Mouse (Mus musculus): ENCODE data around the gene Akt3.

Akt3 gene

DNA sequence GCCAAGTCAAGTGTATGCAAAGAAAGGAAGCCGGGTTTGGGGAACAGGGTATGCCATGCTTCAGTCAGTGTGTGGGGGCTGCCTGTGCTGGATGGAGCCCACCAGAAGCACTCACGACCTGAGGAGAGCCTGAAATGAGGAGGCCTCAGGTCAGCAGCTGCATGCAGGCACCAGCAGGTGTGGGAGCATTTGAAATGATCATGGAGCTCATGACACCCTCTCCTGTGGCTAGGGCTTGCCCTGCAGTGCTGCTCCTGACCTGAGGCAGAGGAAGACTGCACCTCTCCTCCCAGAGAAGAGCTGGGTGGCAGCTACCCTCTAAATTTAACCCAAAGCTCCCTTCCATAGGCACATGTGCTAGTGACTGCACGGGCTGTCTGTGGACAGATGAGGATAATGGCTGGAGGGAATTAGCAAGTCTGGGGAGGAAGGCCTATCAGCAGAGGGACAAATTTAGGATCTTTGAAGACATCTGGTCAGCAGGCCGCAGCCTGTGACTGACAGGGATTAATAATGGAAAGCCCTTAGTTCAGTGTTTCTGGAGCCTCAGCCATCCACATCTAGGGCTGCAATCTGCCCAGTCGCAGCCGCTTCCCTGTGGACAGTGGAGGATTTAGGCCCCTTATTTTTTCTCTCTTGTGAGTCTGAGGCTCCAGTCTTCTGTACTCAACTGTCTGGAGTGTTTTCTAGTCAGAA lies 247.2 kb downstream of the Akt3 start:
- DNase-seq (ENCODE audit: low spot score in 2 of 2): no peak

DNA sequence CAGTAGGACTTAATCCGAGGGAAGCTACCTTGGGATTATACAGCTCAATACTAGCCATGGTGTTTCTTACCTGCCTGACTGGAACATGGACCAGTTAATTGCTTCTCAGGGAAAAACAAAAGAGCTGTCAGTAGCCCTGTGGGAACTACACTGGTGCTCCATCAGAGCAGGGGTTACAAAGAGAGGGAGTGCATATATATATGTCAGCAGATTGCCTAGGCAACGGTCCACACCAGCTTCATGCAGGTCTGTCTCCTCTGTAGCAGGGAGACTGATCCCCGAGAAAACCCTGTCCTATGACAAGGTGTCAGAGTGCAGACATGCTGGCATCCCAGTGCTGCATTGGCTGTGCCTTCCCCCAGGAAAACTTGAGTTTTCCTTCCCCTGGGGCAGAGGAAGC lies 248.0 kb downstream of the Akt3 start:
- DNase-seq (ENCODE audit: low spot score in 2 of 2): no peak

DNA sequence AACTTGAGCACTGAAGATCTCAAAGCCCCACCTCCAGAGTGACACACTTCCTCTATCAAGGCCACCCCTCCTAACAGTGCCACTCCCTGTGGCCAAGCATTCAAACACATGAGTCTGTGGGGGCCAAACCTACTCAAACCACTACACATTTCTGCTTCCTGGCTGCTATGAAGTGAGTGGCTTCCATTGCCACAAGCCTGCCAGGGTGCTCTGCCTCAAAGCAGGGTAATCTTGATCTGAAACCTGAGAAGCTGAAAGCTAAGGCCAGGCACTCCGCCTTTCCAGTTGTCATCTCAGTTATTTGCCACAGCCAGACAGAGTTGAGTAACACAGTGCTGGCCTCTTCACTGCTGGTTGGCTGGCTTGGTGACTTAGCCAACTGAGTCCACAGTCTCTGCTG lies 249.2 kb downstream of the Akt3 start:
- DNase-seq (ENCODE audit: low spot score in 2 of 2): no peak

DNA sequence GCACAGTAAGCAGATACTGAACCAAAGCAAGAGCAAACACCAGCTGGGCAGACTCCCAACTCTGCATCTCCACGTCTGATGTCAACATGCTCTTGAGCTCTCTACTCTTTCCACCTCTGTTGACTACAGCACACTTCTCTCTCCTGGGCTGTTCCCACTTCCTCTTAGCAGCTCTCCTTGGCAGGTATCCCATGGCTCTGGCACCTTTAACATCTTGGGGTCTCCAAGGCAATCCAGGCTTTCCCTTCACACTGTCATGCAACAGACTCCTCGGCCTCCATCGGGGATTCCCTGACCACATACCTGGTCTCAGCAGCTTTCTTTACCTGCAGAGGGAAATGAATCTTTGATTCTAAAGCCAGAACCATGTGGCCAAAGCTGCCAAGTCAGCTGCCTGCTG lies 250.6 kb downstream of the Akt3 start:
- no peak for DNase-seq (ENCODE audit: low spot score in 2 of 2)

DNA sequence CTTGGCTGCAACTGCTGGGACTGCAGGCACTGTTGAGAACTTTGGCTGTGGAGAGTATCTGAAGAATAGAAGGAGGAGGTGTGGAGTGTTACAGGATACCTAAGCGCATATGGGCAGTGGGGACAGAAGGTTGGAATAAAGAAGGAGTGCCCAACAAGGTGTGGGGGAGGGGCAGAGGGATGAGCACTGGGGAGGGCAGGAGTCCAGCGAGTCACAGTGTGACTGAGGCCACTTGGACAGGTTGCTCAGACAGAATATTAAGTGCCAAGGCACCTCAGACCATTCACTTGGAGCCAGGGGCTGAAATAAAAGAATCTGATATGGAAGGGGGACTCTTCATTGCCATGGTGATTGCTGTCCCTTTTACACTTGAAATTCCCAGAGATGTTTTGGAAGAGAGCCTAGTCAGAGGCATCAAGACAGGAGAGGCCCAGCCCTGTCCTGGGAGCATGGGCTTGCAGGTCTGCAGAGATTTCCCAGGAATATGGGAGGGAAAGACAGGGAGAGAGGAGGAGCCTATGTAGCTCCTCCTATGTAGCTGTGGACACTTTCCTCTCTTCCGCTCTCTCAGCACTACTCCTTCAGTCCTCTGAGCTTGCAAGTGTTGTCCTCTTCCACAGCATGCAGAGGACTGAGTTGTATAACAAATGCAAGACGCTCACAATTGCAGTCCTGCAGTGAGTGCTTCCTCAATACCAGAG lies 253.8 kb downstream of the Akt3 start:
- no peak for DNase-seq (ENCODE audit: low spot score in 2 of 2)

DNA sequence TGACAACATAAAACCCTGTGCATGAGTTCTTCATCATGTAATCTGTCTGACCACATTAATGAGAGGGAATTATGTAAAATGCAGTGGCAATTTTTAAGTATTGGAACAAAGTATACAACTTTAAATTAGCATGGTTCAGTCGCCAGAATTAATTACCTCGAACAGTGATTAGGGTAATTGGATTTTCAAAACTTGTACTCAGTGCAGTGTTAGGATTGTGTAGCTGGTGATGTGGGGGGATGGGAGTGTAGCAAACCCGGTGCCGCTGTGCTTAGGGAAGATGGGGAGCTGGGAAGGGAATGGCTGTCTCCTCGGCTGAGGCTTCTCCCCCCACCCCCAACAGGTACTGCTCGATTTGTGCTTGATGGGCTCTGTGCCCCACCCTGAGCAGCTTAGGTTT lies 255.1 kb downstream of the Akt3 start:
- DNase-seq (ENCODE audit: low spot score in 2 of 2): no peak

GRCm38 (mm10) chr1:176999011-176999410 lies 259.0 kb downstream of the Akt3 start:
- peak; percentile 75 for DNase-seq (ENCODE audit: low spot score in 2 of 2)

GRCm38 (mm10) chr1:176997711-176998689 lies 260.0 kb downstream of the Akt3 start:
- no peak for DNase-seq (ENCODE audit: low spot score in 2 of 2)

GRCm38 (mm10) chr1:176997254-176997653 lies 260.7 kb downstream of the Akt3 start:
- no peak for DNase-seq (ENCODE audit: low spot score in 2 of 2)

DNA sequence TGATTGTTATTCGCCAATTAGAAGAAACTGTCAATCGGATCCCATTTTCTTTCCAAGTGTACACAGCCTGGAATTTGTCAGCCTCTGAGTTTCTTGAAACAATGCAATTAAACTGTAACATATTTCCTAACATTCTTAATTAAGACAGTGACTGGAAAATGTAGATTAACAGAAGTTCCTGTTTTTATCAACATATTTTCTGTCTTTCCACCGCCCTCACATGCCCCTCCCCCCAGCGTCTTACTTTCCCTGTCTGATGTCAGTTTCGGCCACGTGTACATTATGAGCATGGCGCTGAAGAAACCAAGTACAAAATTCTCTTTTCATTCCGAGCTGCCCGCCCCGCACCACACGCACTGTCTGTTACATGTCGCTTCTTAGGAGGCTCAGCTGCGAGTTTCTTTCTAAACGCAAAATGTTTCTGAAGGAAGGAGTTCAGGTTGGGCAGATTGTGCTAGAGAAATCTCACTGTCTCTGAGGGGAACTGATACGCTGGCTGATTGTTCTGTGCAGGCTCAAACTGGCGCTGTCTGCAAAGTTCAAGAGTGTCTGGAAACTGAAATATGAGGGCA lies 261.3 kb downstream of the Akt3 start:
- DNase-seq (ENCODE audit: low spot score in 2 of 2): peak; percentile 80 to 85

DNA sequence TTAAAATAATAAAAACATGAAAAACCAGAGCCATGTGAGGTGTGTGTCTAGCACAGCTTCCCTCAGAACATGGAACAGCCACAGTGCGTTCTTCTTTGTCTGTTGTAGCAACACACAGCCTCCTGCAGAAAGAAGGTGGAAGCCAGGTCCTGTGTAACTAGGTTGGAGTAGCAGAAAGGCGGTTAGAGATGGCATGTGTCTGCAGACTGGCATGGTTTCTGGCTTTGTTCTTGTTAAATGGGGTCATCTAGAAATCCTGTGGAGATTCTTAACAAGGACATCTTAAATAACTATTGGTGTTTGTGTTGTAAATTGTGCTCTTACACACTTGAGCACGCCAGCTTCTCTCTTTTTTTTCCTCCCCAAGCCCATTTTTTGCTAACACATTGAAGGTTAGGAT lies 261.8 kb downstream of the Akt3 start:
- no peak for DNase-seq (ENCODE audit: low spot score in 2 of 2)

GRCm38 (mm10) chr1:176995419-176995775 lies 262.6 kb downstream of the Akt3 start:
- DNase-seq (ENCODE audit: low spot score in 2 of 2): no peak

DNA sequence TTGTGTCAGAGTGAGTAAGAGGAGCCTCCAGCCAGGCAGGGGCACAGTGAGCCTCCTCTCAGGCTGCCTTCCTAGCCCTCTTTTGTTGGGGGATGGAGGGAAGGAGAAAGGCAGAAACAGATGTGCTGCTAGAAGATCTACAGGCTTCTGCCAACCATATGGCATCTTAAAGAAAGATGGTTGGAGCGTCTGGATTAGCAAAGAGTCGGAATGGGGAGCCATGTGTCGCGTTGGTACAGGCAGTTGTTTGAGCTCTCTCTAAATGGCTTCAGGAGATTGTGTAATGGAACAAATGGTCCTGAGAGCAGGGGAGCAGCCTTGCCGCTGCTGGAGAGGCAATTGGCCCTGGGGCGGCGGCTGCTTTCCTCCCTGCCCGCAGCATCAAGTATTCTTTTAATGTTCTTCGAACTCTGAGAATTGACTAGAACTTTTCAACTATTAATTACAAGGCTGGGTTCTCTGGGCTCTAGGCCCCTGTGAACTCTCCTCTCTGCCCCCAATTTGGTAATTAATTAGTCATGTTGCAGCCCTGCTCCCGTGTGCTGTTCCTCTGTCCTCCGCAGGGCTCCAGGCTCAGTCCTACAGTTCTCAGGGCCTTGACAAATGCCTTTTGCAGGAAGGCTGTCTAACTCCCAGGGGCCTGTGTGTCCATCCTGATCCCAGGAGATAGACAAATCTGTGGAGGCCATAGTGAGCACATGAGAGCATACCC lies 263.1 kb downstream of the Akt3 start:
- DNase-seq (ENCODE audit: low spot score in 2 of 2): no peak

- DNase-seq (ENCODE audit: low spot score in 2 of 2): peak in 1 of 2 experiments; percentile 34
Observed at GRCm38 (mm10) chr1:176994087-176994486, 263.9 kb downstream of the Akt3 start.

DNA sequence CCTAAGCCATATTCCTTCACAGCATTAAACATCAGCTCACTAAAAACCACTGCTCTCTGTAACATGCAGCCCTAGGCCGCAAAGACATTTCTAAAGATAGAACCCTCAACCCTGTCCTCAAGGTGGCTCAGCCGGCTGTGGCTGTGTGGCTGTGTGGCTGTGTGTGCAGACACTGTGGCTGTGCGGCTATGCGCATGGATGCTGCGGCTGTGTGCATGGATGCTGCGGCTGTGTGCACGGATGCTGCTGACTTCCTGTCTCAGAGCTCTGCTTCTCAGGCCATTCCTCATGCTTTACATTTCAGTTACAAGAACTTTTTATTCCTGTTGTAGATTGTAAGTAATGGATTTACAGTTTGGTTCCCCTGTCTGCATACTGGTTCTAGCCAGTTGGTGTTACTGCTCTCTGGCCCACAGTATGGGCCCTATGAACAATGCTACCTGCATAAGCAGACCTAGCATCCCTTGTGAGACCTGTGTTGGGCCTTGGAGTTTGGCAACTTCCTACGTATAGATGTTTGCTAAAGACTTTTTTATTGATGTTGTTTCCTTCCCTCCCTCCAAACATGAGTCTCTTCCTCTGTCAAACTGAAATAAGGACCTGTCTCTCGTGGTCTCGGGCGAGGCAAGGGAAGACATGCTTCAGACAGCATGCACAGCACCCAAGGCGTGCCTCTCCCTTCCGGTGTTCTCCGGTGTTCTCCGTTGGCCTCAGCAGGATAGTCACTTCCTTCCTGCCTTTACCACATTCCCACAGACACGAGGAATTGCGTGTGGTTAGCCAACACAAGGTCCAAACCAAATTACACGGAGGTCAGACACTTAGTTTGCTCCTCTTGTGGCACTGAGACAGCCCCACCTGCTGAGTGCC lies 264.6 kb downstream of the Akt3 start:
- peak; percentile 63 to 69 for DNase-seq (ENCODE audit: low spot score in 2 of 2)

DNA sequence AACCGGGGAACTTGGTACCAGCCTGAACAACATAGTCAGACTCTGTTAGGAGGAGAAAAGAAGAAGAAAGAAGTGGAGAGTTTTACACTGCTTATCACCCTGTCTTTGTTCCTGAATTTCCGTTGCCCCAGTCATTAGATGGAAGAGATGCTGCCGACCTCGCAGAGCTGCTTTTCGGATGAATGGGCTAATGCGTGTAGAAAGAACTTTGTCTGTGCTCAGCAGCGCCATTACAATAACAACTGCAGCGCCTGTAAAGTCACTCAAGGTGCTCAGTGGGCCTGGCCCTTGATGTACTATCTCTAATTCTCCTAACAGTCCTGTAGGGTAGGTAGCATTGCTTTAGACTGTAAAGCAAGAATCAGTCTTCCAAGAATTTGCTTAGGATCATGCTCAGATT lies 265.5 kb downstream of the Akt3 start:
- no peak for DNase-seq (ENCODE audit: low spot score in 2 of 2)

- DNase-seq (ENCODE audit: low spot score in 2 of 2): no peak
Observed at GRCm38 (mm10) chr1:176991473-176991872, 266.5 kb downstream of the Akt3 start.

GRCm38 (mm10) chr1:176986990-176987740 lies 270.8 kb downstream of the Akt3 start:
- no peak for DNase-seq (ENCODE audit: low spot score in 2 of 2)

DNA sequence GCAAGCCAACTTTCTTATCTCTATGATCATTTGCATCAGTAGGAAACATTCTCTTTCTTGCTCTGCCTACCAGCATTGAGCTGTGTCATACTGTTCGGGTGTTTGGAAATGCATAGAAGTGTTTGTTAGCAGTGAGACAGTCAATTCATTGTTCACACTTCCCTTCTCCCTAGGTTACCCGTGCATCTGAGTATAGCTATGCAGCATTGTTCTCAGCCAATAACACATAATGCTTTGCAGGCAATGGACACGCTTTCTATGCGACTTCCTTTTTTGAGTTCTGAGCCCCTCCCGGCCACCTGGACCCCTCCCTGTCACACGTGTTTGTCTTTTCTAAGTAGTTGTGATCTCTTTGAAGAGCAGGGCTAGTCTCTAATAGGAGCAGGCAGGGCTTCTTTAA lies 271.7 kb downstream of the Akt3 start:
- peak; percentile 78 for DNase-seq (ENCODE audit: low spot score in 2 of 2)

GRCm38 (mm10) chr1:176985691-176986090 lies 272.3 kb downstream of the Akt3 start:
- DNase-seq (ENCODE audit: low spot score in 2 of 2): no peak

All from spleen, postnatal 36 days (tissue).